Mouse (Mus musculus) stomach, embryonic 14.5 days (tissue): ENCODE measurements around the gene Gzmc. TPM values are rescaled to one million over a fixed set of nuclear protein-coding genes. Genes with fewer than 3 reads are reported as not detected.
"Not testable (repeated sequence)": the region's sequence is repeated elsewhere in the genome, so short reads cannot be mapped to it uniquely, and the experiment has no call there.

Experiments
- ATAC-seq: fragments of 200-750 bp; cut with Nextera tagmentation; 2 replicates; pipeline ENCODE4 v1.8.0; 2017; ENCODE audit warnings: low read depth, moderate TSS enrichment; ENCODE audit not compliant: insufficient number of reproducible peaks, insufficient read depth, low FRiP score
- H3K27ac ChIP-seq: fragments of 300-500 bp; sonication (generic); 2 replicates; pipeline ENCODE4 v1.5.1; 2014; ENCODE audit warnings: mild to moderate bottlenecking, low read length, moderate library complexity, mixed read lengths
- H3K27me3 ChIP-seq: fragments of 300-500 bp; sonication (generic); 2 replicates; pipeline ENCODE4 v1.6.1; 2014; ENCODE audit warnings: low read length, control low read depth, mixed read lengths; ENCODE audit not compliant: control insufficient read depth, insufficient read depth
- H3K36me3 ChIP-seq: fragments of 300-500 bp; sonication (generic); 2 replicates; pipeline ENCODE4 v1.6.1; 2014; ENCODE audit warnings: mild to moderate bottlenecking, control low read depth, low read length, moderate library complexity, mixed read lengths; ENCODE audit not compliant: control insufficient read depth, insufficient read depth
- H3K4me1 ChIP-seq: fragments of 300-500 bp; sonication (generic); 2 replicates; pipeline ENCODE4 v1.6.1; 2014; ENCODE audit warnings: low read length, control low read depth, mixed read lengths; ENCODE audit not compliant: control insufficient read depth, insufficient read depth
- H3K4me2 ChIP-seq: fragments of 300-500 bp; sonication (generic); replicated peaks from 2 replicates; pipeline ENCODE4 v1.6.1; 2014; ENCODE audit warnings: low read depth, low read length, control low read depth
- H3K4me3 ChIP-seq: fragments of 300-500 bp; sonication (generic); 2 replicates; pipeline ENCODE4 v1.5.1; 2014; ENCODE audit warnings: low read depth, low read length, control low read depth
- H3K9ac ChIP-seq: fragments of 300-500 bp; sonication (generic); replicated peaks from 2 replicates; pipeline ENCODE4 v1.6.1; 2014; ENCODE audit warnings: low read depth, mild to moderate bottlenecking, control low read depth, low read length, moderate library complexity, mixed read lengths
- H3K9me3 ChIP-seq: fragments of 300-500 bp; sonication (generic); 2 replicates; pipeline ENCODE4 v1.6.1; 2016; ENCODE audit warnings: low read depth, low read length, control low read depth; ENCODE audit not compliant: control insufficient read depth
- WGBS: fragments of 180-500 bp; shearing (Covaris S2); extraction: QIAGEN DNeasy Blood & Tissue Kit; methylation state at CpG from one replicate; pipeline ENCODE4 v1.1.7; 2014; 5-methylcytosine and 5-hydroxymethylcytosine counted together
- polyA plus RNA-seq: library from polyadenylated mRNA; unstranded; fragments of >200 nt; fragmentation: Nextera tagmentation; extraction: Ambion mirVana; gene quantifications from 2 replicates; pipeline ENCODE4 v1.2.1, GENCODE M21; 2014

Gene Gzmc
- polyA plus RNA-seq, 1 experiment from 2014 or later = not detected

DNA sequence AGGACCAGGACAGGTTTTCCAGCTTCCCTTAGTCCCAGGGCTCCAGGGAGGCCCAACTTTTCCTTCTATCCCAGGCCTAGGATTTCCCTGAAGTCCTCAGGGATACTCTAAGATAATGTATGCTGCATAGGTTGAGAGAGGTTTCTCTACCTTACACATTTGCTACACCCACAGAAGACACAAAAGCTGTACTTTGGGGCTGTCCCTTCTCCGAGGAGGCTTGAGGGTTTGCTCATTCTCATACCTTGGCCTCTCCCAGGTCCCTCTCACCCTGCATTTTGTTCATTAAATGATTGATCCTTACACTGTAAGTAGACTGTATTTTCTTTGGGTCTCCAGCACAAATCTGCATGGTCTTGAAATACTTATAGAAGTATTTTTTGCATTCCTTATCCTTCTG, 28.8 kb downstream of the Gzmc start:
- Histone ChIP-seq H3K9ac (no peak overlapping the region), H3K4me2 (no peak overlapping the region), H3K27me3 (no peaks in the 10 kb centered on the region), H3K4me3 (no peak overlapping the region), H3K9me3 (no peaks in the 10 kb centered on the region), H3K36me3 (no peaks in the 10 kb centered on the region), H3K27ac (no peak overlapping the region), H3K4me1 (no peaks in the 10 kb centered on the region)
- ATAC-seq = no peak
- WGBS = 78% methylated on average over 1 of the region's 1 CpGs

DNA sequence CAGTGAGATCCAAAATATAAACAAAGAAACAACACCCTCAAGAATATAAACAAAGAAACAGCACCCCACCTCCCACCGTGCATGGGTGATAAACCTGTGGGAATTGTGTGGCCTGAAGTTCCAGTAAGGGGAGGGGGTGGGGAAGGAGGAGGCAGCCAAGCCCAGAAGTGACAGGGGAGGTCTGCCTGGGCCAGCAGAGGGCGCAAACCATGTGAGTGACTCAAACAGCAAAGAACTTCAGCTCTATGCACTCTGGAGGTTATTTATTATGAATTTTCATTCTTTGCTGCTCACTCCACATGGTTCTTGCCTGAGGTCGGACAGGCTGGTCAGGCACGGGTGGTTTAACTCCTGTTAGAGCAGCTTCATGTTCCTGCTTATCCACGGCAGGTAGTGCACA, 29.4 kb downstream of the Gzmc start:
- 34% methylated on average over 5 of the region's 5 CpGs for WGBS
- not testable (repeated sequence) for H3K4me2 ChIP-seq

DNA sequence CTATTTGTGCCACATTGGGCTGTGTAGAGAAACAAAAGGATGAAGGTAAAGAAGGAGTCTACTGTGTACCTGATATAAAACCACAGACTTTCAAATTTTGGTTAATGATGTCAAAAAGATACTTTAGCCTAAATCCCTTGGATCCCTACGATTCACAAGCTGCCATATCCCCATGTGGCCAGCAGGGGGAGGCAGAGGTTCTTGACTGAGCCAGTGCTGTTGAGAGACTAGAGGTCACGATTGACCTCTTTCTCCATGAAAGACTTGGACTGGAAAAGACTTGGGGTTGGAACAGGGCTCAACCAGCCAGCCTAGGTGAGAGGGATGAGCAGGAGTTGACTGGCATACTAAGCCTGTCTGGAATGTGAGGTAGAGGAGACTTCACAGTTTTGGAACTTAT, 30.5 kb downstream of the Gzmc start:
- Histone ChIP-seq H3K4me3 (no peak overlapping the region), H3K4me2 (no peak overlapping the region), H3K9ac (no peak overlapping the region), H3K27me3 (no peaks in the 10 kb centered on the region), H3K4me1 (no peaks in the 10 kb centered on the region), H3K9me3 (no peaks in the 10 kb centered on the region), H3K36me3 (no peaks in the 10 kb centered on the region), H3K27ac (no peak overlapping the region)
- 13% methylated on average over 2 of the region's 2 CpGs for WGBS
- ATAC-seq = no peak

More for the DNA sequence above, 29.4 kb downstream of the Gzmc start:
- not testable (repeated sequence) for H3K4me1 ChIP-seq, H3K9ac ChIP-seq, H3K9me3 ChIP-seq, H3K4me3 ChIP-seq, H3K36me3 ChIP-seq, H3K27ac ChIP-seq, ATAC-seq, H3K27me3 ChIP-seq

DNA sequence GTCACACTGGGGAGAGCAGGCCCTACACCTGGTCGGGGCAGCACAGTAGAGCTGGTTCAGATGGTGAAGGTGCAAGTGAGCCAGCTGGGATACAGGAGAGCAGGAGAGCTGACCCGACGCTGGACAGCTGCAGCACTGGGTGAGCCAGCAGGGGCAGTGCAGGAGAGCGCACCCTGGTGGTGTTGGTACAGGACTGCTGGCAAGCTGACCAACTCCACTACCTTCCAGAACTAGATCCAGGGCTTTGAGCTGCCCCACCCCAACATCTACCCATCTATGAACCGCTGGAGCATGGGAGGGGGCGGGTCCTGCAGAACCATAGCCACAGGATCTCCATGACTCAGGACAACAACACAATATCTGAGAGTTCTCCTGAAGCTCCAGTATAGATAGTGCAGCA, 47.5 kb downstream of the Gzmc start:
- H3K36me3 ChIP-seq = no peaks in the 10 kb centered on the region
- H3K27me3 ChIP-seq = no peaks in the 10 kb centered on the region
- H3K4me2 ChIP-seq = no peak overlapping the region
- no peak overlapping the region for H3K9ac ChIP-seq
- ATAC-seq = no peak
- H3K4me3 ChIP-seq = no peak overlapping the region
- H3K4me1 ChIP-seq = no peaks in the 10 kb centered on the region
- no peak overlapping the region for H3K27ac ChIP-seq
- H3K9me3 ChIP-seq = no peaks in the 10 kb centered on the region
- WGBS = 59% methylated on average over 6 of the region's 6 CpGs

DNA sequence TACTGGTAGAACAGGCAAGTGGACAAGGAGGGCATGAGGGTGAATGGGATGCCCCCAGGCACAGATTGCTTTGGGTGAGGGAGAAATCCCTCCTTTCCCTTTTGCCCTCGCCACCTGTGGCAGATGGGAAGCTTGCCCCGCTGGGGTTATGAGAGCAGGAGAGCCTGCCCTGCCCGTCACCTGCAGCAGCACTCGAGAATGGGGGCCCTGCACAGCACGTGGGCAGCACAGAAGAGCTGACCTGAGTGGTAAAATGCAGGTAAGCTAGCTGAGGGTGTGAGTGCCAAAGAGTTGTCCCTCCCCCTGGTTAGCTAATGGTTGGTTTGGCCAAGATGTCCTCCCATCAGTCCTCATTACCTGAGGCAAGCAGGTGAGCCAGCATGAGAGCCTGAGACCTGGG, 47.9 kb downstream of the Gzmc start:
- WGBS = 68% methylated on average over 5 of the region's 5 CpGs
- no peak overlapping the region for H3K4me3 ChIP-seq
- no peak overlapping the region for H3K4me2 ChIP-seq
- H3K27me3 ChIP-seq = no peaks in the 10 kb centered on the region
- H3K9me3 ChIP-seq = no peaks in the 10 kb centered on the region
- no peak overlapping the region for H3K9ac ChIP-seq
- ATAC-seq = no peak
- no peak overlapping the region for H3K27ac ChIP-seq
- no peaks in the 10 kb centered on the region for H3K36me3 ChIP-seq
- H3K4me1 ChIP-seq = no peaks in the 10 kb centered on the region

Other genes starting within 250 kb of the Gzmc start
- gene Mcpt1, start 216.7 kb downstream of the Gzmc start, polyA plus RNA-seq = 0.58 and 0.86 TPM in 2 replicates
- gene Mcpt9, start 204.2 kb downstream of the Gzmc start, polyA plus RNA-seq = not detected in 2 replicates
- 0.64 and 1.0 TPM in 2 replicates for gene Mcpt2, start 192.6 kb downstream of the Gzmc start, polyA plus RNA-seq
- 0.52 and 1.2 TPM in 2 replicates for gene Mcpt4, start 172.3 kb downstream of the Gzmc start, polyA plus RNA-seq
- gene Mcpt8, start 149.4 kb downstream of the Gzmc start, polyA plus RNA-seq = 1.0 and 1.5 TPM in 2 replicates
- 0.43 and 0.51 TPM in 2 replicates for gene Ctsg, start 132.1 kb downstream of the Gzmc start, polyA plus RNA-seq
- gene Gzme, start 114.0 kb downstream of the Gzmc start, polyA plus RNA-seq = not detected in 2 replicates
- not detected in 2 replicates for gene Gzmd, start 102.0 kb downstream of the Gzmc start, polyA plus RNA-seq
- not detected in 2 replicates for gene Gzmg, start 75.1 kb downstream of the Gzmc start, polyA plus RNA-seq
- not detected in 2 replicates for gene Gzmn, start 60.1 kb downstream of the Gzmc start, polyA plus RNA-seq
- not detected in 2 replicates for gene Gzmf, start 23.2 kb downstream of the Gzmc start, polyA plus RNA-seq
- 0.41 and 1.0 TPM in 2 replicates for gene Gzmb, start 27.6 kb upstream of the Gzmc start, polyA plus RNA-seq
- 0.17 and 0.22 TPM in 2 replicates for gene Atp12a, start 130.4 kb upstream of the Gzmc start, polyA plus RNA-seq
- 1.6 and 2.5 TPM in 2 replicates for gene Rnf17, start 167.9 kb upstream of the Gzmc start, polyA plus RNA-seq